Mouse (Mus musculus) limb, embryonic 14.5 days (tissue): Measurements from ENCODE around the gene Foxn3. TPM values are rescaled to one million over a fixed set of nuclear protein-coding genes. Genes with fewer than 3 reads are reported as not detected.

Experiments
- ATAC-seq: fragments of 200-750 bp; cut with Nextera tagmentation; 2 replicates; pipeline ENCODE4 v1.8.0; 2017; ENCODE audit warnings: low read depth, moderate number of reproducible peaks, moderate TSS enrichment; ENCODE audit not compliant: low FRiP score
- DNase-seq: peaks from one replicate; pipeline ENCODE4 v3.0.0-alpha.2; 2015; ENCODE audit warnings: low spot score
- H3K27ac ChIP-seq: fragments of 300-500 bp; sonication (generic); replicated peaks from 2 replicates; pipeline ENCODE4 v1.5.1; 2014; ENCODE audit warnings: low read depth, mild to moderate bottlenecking, low read length, moderate library complexity, mixed read lengths
- H3K27me3 ChIP-seq: fragments of 300-500 bp; sonication (generic); 2 replicates; pipeline ENCODE4 v1.6.1; 2014; ENCODE audit warnings: low read length, mixed read lengths; ENCODE audit not compliant: control insufficient read depth, insufficient read depth
- H3K36me3 ChIP-seq: fragments of 300-500 bp; sonication (generic); 2 replicates; pipeline ENCODE4 v1.6.1; 2014; ENCODE audit warnings: mild to moderate bottlenecking, low read length, moderate library complexity, mixed read lengths; ENCODE audit not compliant: control insufficient read depth, insufficient read depth
- H3K4me1 ChIP-seq: fragments of 300-500 bp; sonication (generic); 2 replicates; pipeline ENCODE4 v1.6.1; 2014; ENCODE audit warnings: antibody characterized with exemption, low read length, mixed read lengths; ENCODE audit not compliant: control insufficient read depth, insufficient read depth
- H3K4me2 ChIP-seq: fragments of 300-500 bp; sonication (generic); replicated peaks from 2 replicates; pipeline ENCODE4 v1.6.1; 2014; ENCODE audit warnings: low read depth, mild to moderate bottlenecking, low read length, moderate library complexity; ENCODE audit not compliant: severe bottlenecking
- H3K4me3 ChIP-seq: fragments of 300-500 bp; sonication (generic); replicated peaks from 2 replicates; pipeline ENCODE4 v1.5.1; 2014; ENCODE audit warnings: low read length
- H3K9ac ChIP-seq: fragments of 300-500 bp; sonication (generic); 2 replicates; pipeline ENCODE4 v1.6.1; 2014; ENCODE audit warnings: mild to moderate bottlenecking, low read depth, low read length, moderate library complexity; ENCODE audit not compliant: severe bottlenecking
- H3K9me3 ChIP-seq: fragments of 300-500 bp; sonication (generic); 2 replicates; pipeline ENCODE4 v1.6.1; 2016; ENCODE audit warnings: low read length; ENCODE audit not compliant: control insufficient read depth
- POLR2A ChIP-seq: fragments of 200-500 bp; IDR thresholded peaks from 2 replicates; pipeline ENCODE4 v1.8.0; 2012; ENCODE audit warnings: inconsistent platforms, mild to moderate bottlenecking, moderate library complexity, borderline replicate concordance; ENCODE audit not compliant: insufficient read depth, insufficient read length; ENCODE audit errors: extremely low read depth
- WGBS: fragments of 180-500 bp; shearing (Covaris S2); extraction: QIAGEN DNeasy Blood & Tissue Kit; methylation state at CpG from one replicate; pipeline ENCODE4 v1.1.7; 2014; 5-methylcytosine and 5-hydroxymethylcytosine counted together
- polyA plus RNA-seq, 2 experiments: library from polyadenylated mRNA; depleted of rRNA in 1 of 2; stranded (reverse) in 1 of 2; unstranded in 1 of 2; fragments of >200 nt; fragmentation: Nextera tagmentation in 1 of 2; extraction: Ambion mirVana in 1 of 2; gene quantifications; 2 replicates each; pipeline versions ENCODE4 v1.2.1 to v1.2.3; 2012 to 2014

Foxn3 gene
- polyA plus RNA-seq, 2 experiments: 27.6 to 118 TPM

GRCm38 (mm10) chr12:99455580-99455979 lies 107.8 kb downstream of the Foxn3 start:
- Histone ChIP-seq H3K36me3 (no peaks in the 10 kb centered on the region), H3K27ac (no peak overlapping the region), H3K4me3 (no peak overlapping the region), H3K4me1 (peaks cover 14% of the 10 kb centered on the region), H3K4me2 (no peak overlapping the region), H3K9me3 (no peaks in the 10 kb centered on the region), H3K9ac (no peak overlapping the region), H3K27me3 (no peaks in the 10 kb centered on the region)
- ATAC-seq (no peak), DNase-seq (no peak)
- no peak for TF ChIP-seq POLR2A
- WGBS: 91% methylated on average over 8 of the region's 8 CpGs

- Histone ChIP-seq H3K27ac (no peak overlapping the region), H3K4me2 (no peak overlapping the region), H3K36me3 (peaks cover 5% of the 10 kb centered on the region), H3K9ac (no peak overlapping the region), H3K4me1 (peaks cover 14% of the 10 kb centered on the region), H3K4me3 (no peak overlapping the region), H3K27me3 (no peaks in the 10 kb centered on the region), H3K9me3 (no peaks in the 10 kb centered on the region)
- DNase-seq: peak; percentile 16
- 40% methylated on average over 9 of the region's 9 CpGs for WGBS
- TF ChIP-seq POLR2A: no peak
- peak; percentile 44 for ATAC-seq
These were observed 109.0 kb downstream of the Foxn3 start for GRCm38 (mm10) chr12:99454394-99454793.

GRCm38 (mm10) chr12:99453797-99454196 lies 109.6 kb downstream of the Foxn3 start:
- WGBS: 49% methylated on average over 4 of the region's 4 CpGs
- H3K27me3 ChIP-seq: no peaks in the 10 kb centered on the region
- no peak overlapping the region for H3K9ac ChIP-seq
- ATAC-seq (no peak), DNase-seq (no peak)
- peaks cover 14% of the 10 kb centered on the region for H3K4me1 ChIP-seq
- no peak for TF ChIP-seq POLR2A
- no peak overlapping the region for H3K4me3 ChIP-seq
- no peak overlapping the region for H3K27ac ChIP-seq
- no peak overlapping the region for H3K4me2 ChIP-seq
- no peaks in the 10 kb centered on the region for H3K9me3 ChIP-seq
- H3K36me3 ChIP-seq: peaks cover 10% of the 10 kb centered on the region

- no peak overlapping the region for H3K9ac ChIP-seq
- H3K27ac ChIP-seq: no peak overlapping the region
- H3K4me3 ChIP-seq: no peak overlapping the region
- no peaks in the 10 kb centered on the region for H3K27me3 ChIP-seq
- no peak for DNase-seq
- 91% methylated on average over 6 of the region's 6 CpGs for WGBS
- H3K4me1 ChIP-seq: peaks cover 15% of the 10 kb centered on the region
- no peak for ATAC-seq
- H3K36me3 ChIP-seq: peaks cover 16% of the 10 kb centered on the region
- no peak for TF ChIP-seq POLR2A
- no peak overlapping the region for H3K4me2 ChIP-seq
- no peaks in the 10 kb centered on the region for H3K9me3 ChIP-seq
These were observed 113.3 kb downstream of the Foxn3 start for GRCm38 (mm10) chr12:99450076-99450475.

GRCm38 (mm10) chr12:99447791-99448190 lies 115.6 kb downstream of the Foxn3 start:
- ATAC-seq (no peak), DNase-seq (no peak)
- TF ChIP-seq POLR2A: no peak
- no peak overlapping the region for H3K4me3 ChIP-seq
- H3K9me3 ChIP-seq: no peaks in the 10 kb centered on the region
- no peak overlapping the region for H3K27ac ChIP-seq
- peaks cover 7% of the 10 kb centered on the region; the same call in 1 of the 2 replicates for H3K4me1 ChIP-seq
- no peaks in the 10 kb centered on the region for H3K27me3 ChIP-seq
- no peak overlapping the region for H3K9ac ChIP-seq
- 79% methylated on average over 5 of the region's 5 CpGs for WGBS
- no peak overlapping the region for H3K4me2 ChIP-seq
- H3K36me3 ChIP-seq: peaks cover 16% of the 10 kb centered on the region
